Mouse (Mus musculus): ENCODE measurements at regions not wholly inside any gene's neighbourhood (a gene's known extent, or its start where the extent isn't known, plus 50 kb on each side); places are given as distances from the start of the nearest gene placed in this dataset.

DNA sequence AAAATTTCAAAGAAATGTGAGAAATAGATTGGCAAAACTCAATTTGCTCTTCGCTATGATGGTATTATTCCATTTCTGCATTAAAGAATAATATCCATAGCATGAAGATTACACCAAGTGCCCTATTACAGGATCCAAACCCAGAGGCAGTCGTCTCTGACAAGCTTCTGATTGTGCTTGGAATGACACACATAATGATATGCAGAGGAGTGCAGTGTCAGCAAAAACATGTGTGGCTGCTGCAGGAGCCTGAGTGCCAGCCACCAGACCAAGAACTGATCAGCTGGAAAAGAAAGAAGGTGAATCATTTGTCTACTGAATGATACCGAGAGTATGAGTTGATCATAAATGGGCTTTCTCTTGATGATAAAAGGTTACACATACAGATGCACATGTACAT lies 137.3 kb downstream of the Il15 start:
- no peak for DNase-seq (ENCODE audit: low spot score)

DNA sequence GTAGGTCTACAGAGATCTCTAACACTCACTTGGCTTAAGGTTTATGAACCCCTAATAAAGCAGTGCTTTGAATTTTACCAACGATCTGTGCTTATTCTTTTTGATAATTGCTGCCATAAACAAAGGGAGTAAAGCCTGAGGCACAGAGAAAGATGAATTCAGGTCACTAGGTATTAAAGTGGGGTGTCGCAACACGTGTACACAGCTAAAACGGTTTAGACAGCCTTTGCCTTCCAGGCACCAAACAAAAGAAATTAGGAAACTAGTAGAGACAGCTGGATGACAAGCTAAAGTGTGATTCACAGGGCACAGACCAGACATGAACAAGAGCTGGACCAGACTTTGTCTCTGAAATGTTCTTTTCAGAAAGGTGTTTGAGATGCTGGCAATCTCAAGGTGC lies 140.8 kb downstream of the Il15 start:
- peak; percentile 5 for DNase-seq (ENCODE audit: low spot score)

DNA sequence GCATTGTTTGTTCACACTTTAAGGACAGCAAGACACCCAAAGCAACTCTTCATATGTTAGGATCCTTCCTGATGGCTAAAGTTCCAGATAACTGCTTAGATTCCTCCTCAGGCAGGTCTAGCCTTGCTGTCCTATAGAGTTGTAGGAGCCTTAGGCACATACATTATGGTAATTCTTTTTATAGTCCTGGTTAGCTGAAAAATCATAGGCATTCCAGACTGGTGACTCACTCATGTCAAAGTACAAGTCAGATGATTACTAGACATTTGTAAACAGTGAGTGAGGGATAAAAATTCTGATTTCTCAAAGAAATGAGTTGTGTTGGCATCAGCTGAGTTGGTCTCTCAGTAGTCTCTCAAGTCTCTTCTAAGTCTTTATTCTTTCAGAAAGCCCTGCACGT lies 142.4 kb downstream of the Il15 start:
- peak; percentile 30 for DNase-seq (ENCODE audit: low spot score)

DNA sequence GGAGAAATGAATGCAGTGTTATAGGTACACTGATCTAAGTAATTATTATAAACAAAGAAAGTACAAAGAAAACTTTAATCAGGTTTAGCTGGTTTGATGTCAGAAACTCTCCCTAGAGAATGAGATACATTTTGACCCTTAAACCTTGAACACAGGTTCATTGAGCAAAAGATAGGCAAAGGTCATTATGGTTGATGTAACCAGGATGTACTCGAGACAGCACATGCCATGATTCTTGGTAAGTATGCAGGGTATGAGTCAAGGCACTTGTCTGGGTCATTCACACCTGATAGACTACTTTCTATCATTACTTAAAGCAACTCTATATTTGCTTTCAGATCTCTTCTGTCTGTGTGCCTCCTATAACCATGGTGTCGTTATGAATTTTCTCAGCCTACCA lies 147.2 kb downstream of the Il15 start:
- DNase-seq (ENCODE audit: low spot score), result no peak

DNA sequence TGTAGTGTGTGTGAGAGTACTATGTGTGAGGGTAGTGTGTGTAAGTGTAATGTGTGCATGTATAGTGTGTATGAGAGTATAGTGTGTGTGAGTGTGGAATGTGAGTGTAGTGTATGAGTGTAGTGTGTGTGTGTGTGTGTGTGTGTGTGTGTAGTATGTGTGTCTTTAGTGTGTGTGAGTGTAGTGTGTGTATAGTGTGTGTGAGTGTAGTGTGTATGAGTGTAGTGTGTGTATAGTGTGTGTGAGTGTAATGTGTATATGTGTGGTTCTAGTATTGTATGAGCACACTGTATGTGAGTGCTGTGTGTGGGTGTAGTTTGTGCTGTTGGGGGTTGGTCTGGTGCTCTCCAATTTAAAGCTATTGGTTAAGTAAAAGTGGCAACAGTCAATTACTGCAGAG lies 150.6 kb downstream of the Il15 start:
- DNase-seq (ENCODE audit: low spot score), result no peak

GRCm38 (mm10) chr8:82249841-82250577 lies 153.0 kb downstream of the Il15 start:
- DNase-seq (ENCODE audit: low spot score), result no peak

- no peak for DNase-seq (ENCODE audit: low spot score)
Observed at GRCm38 (mm10) chr8:82244076-82244475, 158.9 kb downstream of the Il15 start.

- DNase-seq (ENCODE audit: low spot score), result peak; percentile 10
Observed at GRCm38 (mm10) chr8:82229883-82230282, 173.1 kb downstream of the Il15 start.

DNA sequence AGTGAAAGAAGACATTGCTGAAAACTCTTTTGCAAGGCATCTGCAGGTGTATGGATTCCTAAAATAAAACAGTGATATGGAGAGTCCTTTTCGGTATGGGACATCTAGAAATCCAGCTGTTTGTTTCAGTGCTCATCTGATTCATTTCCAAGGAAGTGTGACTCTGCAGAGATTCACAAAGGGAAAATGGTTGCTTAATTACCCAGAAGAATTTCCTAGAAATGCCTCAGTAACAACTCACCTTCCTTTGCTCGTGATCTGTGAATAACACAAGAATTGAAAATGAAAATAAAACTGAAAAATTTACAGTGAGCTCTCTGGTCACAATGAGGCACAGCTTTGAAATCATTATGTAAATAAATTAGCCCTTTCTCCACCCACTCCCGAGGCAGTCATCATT lies 201.3 kb downstream of the Il15 start:
- DNase-seq (ENCODE audit: low spot score), result no peak

DNA sequence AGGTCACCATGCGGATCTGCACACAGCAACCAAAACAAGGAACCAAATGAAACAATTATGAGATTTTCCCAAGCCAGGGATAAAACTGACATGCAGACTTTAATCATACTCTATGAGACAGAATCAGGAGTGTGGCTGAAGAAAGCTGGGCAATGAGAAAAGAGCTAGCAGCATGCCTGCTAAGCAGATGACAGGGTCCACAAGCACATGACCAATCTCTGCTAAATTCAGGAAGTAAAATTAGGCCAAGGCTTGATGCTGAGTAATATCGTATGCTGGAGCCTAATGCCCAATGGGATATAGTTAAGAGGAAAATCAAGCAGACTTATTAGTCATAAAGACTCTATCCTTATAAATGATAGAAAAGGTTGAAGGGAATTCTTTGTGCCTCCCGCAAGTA lies 202.8 kb downstream of the Il15 start:
- no peak for DNase-seq (ENCODE audit: low spot score)

DNA sequence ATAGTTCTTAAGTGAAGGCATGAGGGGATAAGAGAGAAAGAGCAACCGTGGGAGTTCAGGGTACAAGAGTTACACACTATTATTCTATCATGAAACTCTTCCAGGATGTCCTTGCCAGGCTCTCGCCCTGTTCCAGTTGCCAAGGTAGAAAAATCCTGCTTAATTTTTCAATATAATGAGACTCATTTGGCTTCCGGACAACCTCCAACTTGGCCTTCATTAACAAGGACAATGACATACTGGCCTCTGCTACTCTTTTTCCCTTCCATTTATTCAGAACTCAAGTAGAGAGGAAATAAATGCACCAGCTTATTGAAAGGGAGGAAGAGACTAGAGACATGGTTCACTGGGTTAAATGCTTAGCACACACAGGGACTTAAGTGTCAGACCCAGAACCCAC lies 206.5 kb downstream of the Il15 start:
- DNase-seq (ENCODE audit: low spot score), result no peak

GRCm38 (mm10) chr8:82195112-82195511 lies 207.9 kb downstream of the Il15 start:
- DNase-seq (ENCODE audit: low spot score), result no peak

DNA sequence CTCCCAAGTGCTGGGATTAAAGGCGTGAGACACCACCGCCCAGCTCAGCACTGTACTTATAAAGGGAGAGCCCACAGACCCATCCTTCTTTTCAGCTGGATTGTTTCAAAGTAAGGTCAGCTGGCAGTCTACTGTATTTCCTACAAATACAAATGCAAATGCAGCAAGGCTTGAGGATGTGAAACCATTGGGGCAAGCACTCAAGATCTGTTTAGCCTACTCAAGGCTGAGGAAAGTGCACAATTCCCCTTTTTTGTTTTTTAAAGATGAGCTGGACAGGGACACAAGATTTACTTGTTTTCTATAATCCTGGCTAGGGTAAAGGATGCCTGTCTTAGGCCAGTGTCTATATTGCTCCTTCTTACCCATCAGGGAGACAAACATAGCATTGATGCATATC lies 212.0 kb downstream of the Il15 start:
- DNase-seq (ENCODE audit: low spot score), result no peak

DNA sequence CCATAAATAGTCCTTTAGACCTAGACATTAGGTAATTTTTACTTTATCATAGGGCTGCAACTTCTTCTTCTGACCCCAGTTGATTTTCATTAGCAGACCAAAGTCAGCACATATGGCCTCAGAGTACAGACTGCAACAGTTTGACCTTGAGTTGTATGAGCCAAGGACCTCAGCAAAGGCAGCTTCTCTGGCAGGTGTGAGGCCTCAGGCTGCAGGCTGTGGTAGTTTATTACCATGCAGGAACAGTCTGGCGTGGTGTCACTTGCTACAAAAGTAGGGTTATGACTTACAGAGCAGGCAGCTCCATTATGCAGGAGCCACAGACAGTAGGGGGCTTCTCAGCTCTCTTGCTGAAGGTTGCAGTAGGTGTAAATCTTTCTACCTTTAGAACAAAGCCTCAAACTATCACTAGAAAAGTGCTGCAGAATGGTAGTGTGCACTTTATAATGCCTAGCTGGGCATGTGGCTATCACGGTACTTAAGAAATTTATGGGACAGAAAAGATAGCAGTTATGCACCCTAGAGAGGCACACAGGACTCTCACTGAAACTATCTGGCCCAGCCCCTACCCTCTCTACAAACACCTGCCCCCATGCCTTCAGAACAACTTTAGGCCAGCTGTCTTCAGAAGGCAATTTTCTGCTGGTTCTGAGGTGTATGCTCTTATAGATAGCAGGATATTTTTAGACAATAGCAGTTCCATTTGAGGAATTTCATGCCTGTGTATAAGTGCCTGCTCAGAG lies 215.7 kb downstream of the Il15 start:
- DNase-seq (ENCODE audit: low spot score), result no peak

DNA sequence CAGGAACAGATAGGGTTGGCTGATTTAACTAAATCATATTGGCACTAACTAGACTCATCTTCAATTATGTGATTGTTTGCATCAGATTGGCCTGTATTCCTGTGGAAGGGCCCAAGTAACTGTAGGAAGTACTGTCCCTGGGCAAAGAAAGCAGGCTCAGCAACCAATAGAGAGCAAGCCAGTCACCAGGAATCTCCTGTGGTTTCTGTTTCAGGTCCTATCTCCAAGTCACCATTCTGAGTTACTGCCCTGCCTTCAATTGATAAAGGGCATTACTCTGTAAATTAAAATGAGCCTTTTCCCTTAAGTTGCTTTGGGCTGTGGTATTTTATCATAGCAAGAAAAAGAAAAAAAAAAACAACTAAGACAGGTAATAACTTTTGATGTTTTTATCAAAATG lies 219.0 kb downstream of the Il15 start:
- DNase-seq (ENCODE audit: low spot score), result no peak
